Mouse (Mus musculus) spleen, adult 18-20 months (tissue): Measurements from ENCODE around the gene Adgrd1.

Source experiments
- DNase-seq, 2 experiments: peaks; one replicate each; pipeline ENCODE4 v3.0.0; 2022; ENCODE audit warnings: mixed read lengths in 2 of 2

Adgrd1 gene

GRCm38 (mm10) chr5:129161372-129162051, 65.0 kb downstream of the Adgrd1 start:
- no peak for DNase-seq

GRCm38 (mm10) chr5:129163416-129163815, 66.9 kb downstream of the Adgrd1 start:
- DNase-seq: no peak

GRCm38 (mm10) chr5:129164091-129164490, 67.5 kb downstream of the Adgrd1 start:
- DNase-seq: no peak

GRCm38 (mm10) chr5:129164911-129165584, 68.5 kb downstream of the Adgrd1 start:
- no peak for DNase-seq

GRCm38 (mm10) chr5:129165595-129165994, 69.0 kb downstream of the Adgrd1 start:
- DNase-seq: no peak

GRCm38 (mm10) chr5:129169090-129169489, 72.5 kb downstream of the Adgrd1 start:
- DNase-seq: no peak

- no peak for DNase-seq
These were observed 73.0 kb downstream of the Adgrd1 start for GRCm38 (mm10) chr5:129169567-129169966.

GRCm38 (mm10) chr5:129172533-129172932, 76.0 kb downstream of the Adgrd1 start:
- no peak for DNase-seq

- no peak for DNase-seq
These were observed 79.4 kb downstream of the Adgrd1 start for GRCm38 (mm10) chr5:129175925-129176324.

- peak; percentile 61 to 81 for DNase-seq
These were observed 81.4 kb downstream of the Adgrd1 start for GRCm38 (mm10) chr5:129177697-129178511.

- DNase-seq: no peak
These were observed 82.8 kb downstream of the Adgrd1 start for GRCm38 (mm10) chr5:129179356-129179755.

- no peak for DNase-seq
These were observed 83.6 kb downstream of the Adgrd1 start for GRCm38 (mm10) chr5:129179995-129180714.

GRCm38 (mm10) chr5:129180715-129181228, 84.2 kb downstream of the Adgrd1 start:
- DNase-seq: no peak

- no peak for DNase-seq
These were observed 84.9 kb downstream of the Adgrd1 start for GRCm38 (mm10) chr5:129181450-129181849.

GRCm38 (mm10) chr5:129182554-129182953, 86.0 kb downstream of the Adgrd1 start:
- DNase-seq: no peak

- peak in 1 of 2 experiments; percentile 31 for DNase-seq
These were observed 89.7 kb downstream of the Adgrd1 start for GRCm38 (mm10) chr5:129186260-129186659.

GRCm38 (mm10) chr5:129186926-129187325, 90.4 kb downstream of the Adgrd1 start:
- DNase-seq: no peak

GRCm38 (mm10) chr5:129189071-129189470, 92.5 kb downstream of the Adgrd1 start:
- DNase-seq: no peak

GRCm38 (mm10) chr5:129190077-129190476, 93.5 kb downstream of the Adgrd1 start:
- DNase-seq: no peak

GRCm38 (mm10) chr5:129196501-129196900, 100.0 kb downstream of the Adgrd1 start:
- no peak for DNase-seq

- DNase-seq: no peak
These were observed 100.5 kb downstream of the Adgrd1 start for GRCm38 (mm10) chr5:129196971-129197519.

- DNase-seq: no peak
These were observed 103.6 kb downstream of the Adgrd1 start for GRCm38 (mm10) chr5:129200132-129200531.
